Mouse (Mus musculus): ENCODE data around the gene Rab3a. TPM values are rescaled to one million over a fixed set of nuclear protein-coding genes. Genes with fewer than 3 reads are reported as not detected.

The Rab3a gene
- 18.1 and 21.3 TPM in 2 replicates for polyA plus RNA-seq (2012; ENCODE audit: insufficient read depth, insufficient read length, missing spikeins)

GRCm38 (mm10) chr8:70754043-70754870, at the start of gene Rab3a:
Gene Rab3a, plus strand, starts transcription at chr8:70754679.
- peak within 1 kb of the TSS; percentile 69 for H3K4me3 ChIP-seq (ENCODE audit: insufficient read depth, low read depth, low read length)
- peak within 1 kb of the TSS; percentile 97 for H3K27ac ChIP-seq (replicated peaks; ENCODE audit: low read depth, low read length)
- H3K4me1 ChIP-seq (ENCODE audit: control insufficient read depth, insufficient read depth, insufficient read length, low read length) = peaks cover 9% of the 10 kb centered on the region

- Histone ChIP-seq H3K27ac (replicated peaks; ENCODE audit: low read depth, low read length) (no peak overlapping the region), H3K4me3 (ENCODE audit: insufficient read depth, low read depth, low read length) (no peak overlapping the region), H3K4me1 (ENCODE audit: control insufficient read depth, insufficient read depth, insufficient read length, low read length) (no peaks in the 10 kb centered on the region)
These were observed 46.2 kb upstream of the Rab3a start for GRCm38 (mm10) chr8:70708281-70708680.

- Histone ChIP-seq H3K4me3 (ENCODE audit: insufficient read depth, low read depth, low read length) (no peak overlapping the region), H3K27ac (replicated peaks; ENCODE audit: low read depth, low read length) (no peak overlapping the region), H3K4me1 (ENCODE audit: control insufficient read depth, insufficient read depth, insufficient read length, low read length) (no peaks in the 10 kb centered on the region)
These were observed 44.7 kb upstream of the Rab3a start for GRCm38 (mm10) chr8:70709794-70710193.

GRCm38 (mm10) chr8:70710296-70710695, 44.2 kb upstream of the Rab3a start:
- no peak overlapping the region for H3K4me3 ChIP-seq (ENCODE audit: insufficient read depth, low read depth, low read length)
- H3K4me1 ChIP-seq (ENCODE audit: control insufficient read depth, insufficient read depth, insufficient read length, low read length) = no peaks in the 10 kb centered on the region
- no peak overlapping the region for H3K27ac ChIP-seq (replicated peaks; ENCODE audit: low read depth, low read length)

GRCm38 (mm10) chr8:70711041-70711440, 43.4 kb upstream of the Rab3a start:
- Histone ChIP-seq H3K4me3 (ENCODE audit: insufficient read depth, low read depth, low read length) (no peak overlapping the region), H3K4me1 (ENCODE audit: control insufficient read depth, insufficient read depth, insufficient read length, low read length) (no peaks in the 10 kb centered on the region), H3K27ac (replicated peaks; ENCODE audit: low read depth, low read length) (no peak overlapping the region)

GRCm38 (mm10) chr8:70713991-70714390, 40.5 kb upstream of the Rab3a start:
- Histone ChIP-seq H3K27ac (replicated peaks; ENCODE audit: low read depth, low read length) (no peak overlapping the region), H3K4me3 (ENCODE audit: insufficient read depth, low read depth, low read length) (no peak overlapping the region), H3K4me1 (ENCODE audit: control insufficient read depth, insufficient read depth, insufficient read length, low read length) (no peaks in the 10 kb centered on the region)

- Histone ChIP-seq H3K27ac (replicated peaks; ENCODE audit: low read depth, low read length) (no peak overlapping the region), H3K4me3 (ENCODE audit: insufficient read depth, low read depth, low read length) (no peak overlapping the region), H3K4me1 (ENCODE audit: control insufficient read depth, insufficient read depth, insufficient read length, low read length) (no peaks in the 10 kb centered on the region)
These were observed 39.4 kb upstream of the Rab3a start for GRCm38 (mm10) chr8:70715086-70715485.

- Histone ChIP-seq H3K27ac (replicated peaks; ENCODE audit: low read depth, low read length) (no peak overlapping the region), H3K4me1 (ENCODE audit: control insufficient read depth, insufficient read depth, insufficient read length, low read length) (no peaks in the 10 kb centered on the region), H3K4me3 (ENCODE audit: insufficient read depth, low read depth, low read length) (no peak overlapping the region)
These were observed 37.7 kb upstream of the Rab3a start for GRCm38 (mm10) chr8:70716521-70717400.

GRCm38 (mm10) chr8:70718297-70718696, 36.2 kb upstream of the Rab3a start, which contains the start of gene Gm3336:
Gene Gm3336, plus strand, starts transcription at chr8:70718543.
- Histone ChIP-seq H3K4me1 (ENCODE audit: control insufficient read depth, insufficient read depth, insufficient read length, low read length) (no peaks in the 10 kb centered on the region), H3K27ac (replicated peaks; ENCODE audit: low read depth, low read length) (no peak within 1 kb of the TSS), H3K4me3 (ENCODE audit: insufficient read depth, low read depth, low read length) (no peak within 1 kb of the TSS)

GRCm38 (mm10) chr8:70719796-70720270, 34.6 kb upstream of the Rab3a start:
- Histone ChIP-seq H3K4me3 (ENCODE audit: insufficient read depth, low read depth, low read length) (no peak overlapping the region), H3K4me1 (ENCODE audit: control insufficient read depth, insufficient read depth, insufficient read length, low read length) (no peaks in the 10 kb centered on the region), H3K27ac (replicated peaks; ENCODE audit: low read depth, low read length) (peak overlapping the region; percentile 49)

GRCm38 (mm10) chr8:70720739-70721138, 33.7 kb upstream of the Rab3a start:
- no peak overlapping the region for H3K27ac ChIP-seq (replicated peaks; ENCODE audit: low read depth, low read length)
- no peaks in the 10 kb centered on the region for H3K4me1 ChIP-seq (ENCODE audit: control insufficient read depth, insufficient read depth, insufficient read length, low read length)
- H3K4me3 ChIP-seq (ENCODE audit: insufficient read depth, low read depth, low read length) = no peak overlapping the region

- Histone ChIP-seq H3K4me3 (ENCODE audit: insufficient read depth, low read depth, low read length) (no peak overlapping the region), H3K4me1 (ENCODE audit: control insufficient read depth, insufficient read depth, insufficient read length, low read length) (no peaks in the 10 kb centered on the region), H3K27ac (replicated peaks; ENCODE audit: low read depth, low read length) (no peak overlapping the region)
These were observed 32.9 kb upstream of the Rab3a start for GRCm38 (mm10) chr8:70721601-70722000.

- Histone ChIP-seq H3K4me3 (ENCODE audit: insufficient read depth, low read depth, low read length) (no peak within 1 kb of the TSS), H3K4me1 (ENCODE audit: control insufficient read depth, insufficient read depth, insufficient read length, low read length) (no peaks in the 10 kb centered on the region), H3K27ac (replicated peaks; ENCODE audit: low read depth, low read length) (no peak within 1 kb of the TSS)
These were observed 30.8 kb upstream of the Rab3a start, which contains the start of gene Pde4c for GRCm38 (mm10) chr8:70723486-70724210. Gene Pde4c, plus strand, starts transcription at chr8:70723720.

- H3K4me1 ChIP-seq (ENCODE audit: control insufficient read depth, insufficient read depth, insufficient read length, low read length) = no peaks in the 10 kb centered on the region
- H3K27ac ChIP-seq (replicated peaks; ENCODE audit: low read depth, low read length) = no peak overlapping the region
- no peak overlapping the region for H3K4me3 ChIP-seq (ENCODE audit: insufficient read depth, low read depth, low read length)
These were observed 30.3 kb upstream of the Rab3a start for GRCm38 (mm10) chr8:70724216-70724615.
